Comparison of ENCODE assay signal across 8 mouse cellular contexts in the genomic region with DNA sequence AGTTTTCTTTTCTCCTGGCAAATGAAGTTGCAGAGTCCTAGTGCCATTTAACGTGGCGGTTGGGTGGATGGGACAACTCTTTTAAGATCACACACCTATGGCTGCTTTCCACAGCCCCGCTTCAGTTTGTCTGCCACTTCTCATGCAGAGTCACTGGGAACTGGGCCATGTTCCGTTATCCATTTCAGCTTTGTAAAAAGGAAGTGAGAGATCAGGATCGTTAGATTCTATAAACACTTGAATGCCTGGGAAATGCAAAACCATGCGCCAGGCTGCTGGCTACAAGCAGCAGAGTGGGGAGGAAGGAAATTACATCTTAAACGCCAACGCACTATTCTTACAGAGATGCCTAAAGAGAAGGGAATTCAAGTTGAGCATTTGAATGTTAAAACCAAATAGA.
DNase-seq lines count a peak whose midpoint lies in the region; ATAC-seq and TF ChIP-seq lines count a peak whose summit lies in the region.

No protein-coding gene starts in this region.

- no peak for TF ChIP-seq CTCF in kidney, adult 2 months (conservative IDR thresholded peaks at IDR 0.05; ENCODE audit: insufficient read depth, insufficient read length, low read depth, low read length)

- no peak overlapping the region for H3K4me3 ChIP-seq in hindbrain, embryonic 15.5 days
- H3K4me3 ChIP-seq in hindbrain, embryonic 11.5 days (ENCODE audit: low read depth, low read length), result no peak overlapping the region
- H3K4me3 ChIP-seq in kidney, adult 2 months (ENCODE audit: insufficient read depth, low read depth, low read length), result no peak overlapping the region

- 0 out of 2 replicates have a peak overlapping the region, but pooled peaks have one; percentile 17 for H3K4me2 ChIP-seq in hindbrain, embryonic 15.5 days
- no peak overlapping the region for H3K4me2 ChIP-seq in hindbrain, embryonic 11.5 days (replicated peaks; ENCODE audit: low read depth, low read length)

- 31% methylated on average over 8 of the region's 8 CpGs for WGBS in hindbrain, embryonic 15.5 days
- 55% methylated on average over 8 of the region's 8 CpGs for WGBS in hindbrain, embryonic 11.5 days
- WGBS in kidney, adult 2 months, result 31% methylated on average over 8 of the region's 8 CpGs

- DNase-seq in hindbrain, embryonic 11.5 days (ENCODE audit: low spot score), result no peak
- DNase-seq in cerebellum, postnatal 10 days, result peak; percentile 71 to 78
- peak; percentile 20 to 34 for DNase-seq in lung, postnatal 4 days
- DNase-seq in adrenal gland, postnatal 14 days, result no peak
- no peak for DNase-seq in kidney, adult 2 months
- no peak for DNase-seq in testis, postnatal 14 days (ENCODE audit: low spot score)

- no peaks in the 10 kb centered on the region for H3K36me3 ChIP-seq in hindbrain, embryonic 15.5 days
- H3K36me3 ChIP-seq in hindbrain, embryonic 11.5 days (ENCODE audit: control insufficient read depth, insufficient read depth, low read length), result no peaks in the 10 kb centered on the region
- H3K36me3 ChIP-seq in kidney, adult 2 months (ENCODE audit: control insufficient read depth, insufficient read depth, low read length), result no peaks in the 10 kb centered on the region

- H3K4me1 ChIP-seq in hindbrain, embryonic 15.5 days (replicated peaks), result peaks cover 12% of the 10 kb centered on the region; the same call in 1 of the 2 replicates
- peaks cover 2% of the 10 kb centered on the region; the same call in 1 of the 2 replicates for H3K4me1 ChIP-seq in hindbrain, embryonic 11.5 days (replicated peaks; ENCODE audit: control insufficient read depth, insufficient read depth, low read length)
- no peaks in the 10 kb centered on the region for H3K4me1 ChIP-seq in kidney, adult 2 months (ENCODE audit: control insufficient read depth, insufficient read depth, low read length)

- H3K9ac ChIP-seq in hindbrain, embryonic 15.5 days, result no peak overlapping the region
- no peak overlapping the region for H3K9ac ChIP-seq in hindbrain, embryonic 11.5 days (ENCODE audit: low read depth, low read length)

- no peak for ATAC-seq in hindbrain, embryonic 15.5 days (ENCODE audit: low FRiP score, low read depth)
- ATAC-seq in hindbrain, embryonic 11.5 days (ENCODE audit: low FRiP score), result no peak
- peak; percentile 32; a peak in 2 of 4 replicates for ATAC-seq in hematopoietic stem cell, adult 5-6 weeks (replicated peaks in 1 of 2; ENCODE audit: insufficient read depth in 1 of 2, low FRiP score in 2 of 2, low TSS enrichment in 1 of 2, low read depth in 1 of 2, poor library complexity in 2 of 2, severe bottlenecking in 2 of 2)

- H3K27me3 ChIP-seq in hindbrain, embryonic 15.5 days, result no peaks in the 10 kb centered on the region
- H3K27me3 ChIP-seq in hindbrain, embryonic 11.5 days (ENCODE audit: control insufficient read depth, insufficient read depth, low read length), result no peaks in the 10 kb centered on the region
- H3K27me3 ChIP-seq in kidney, adult 2 months (replicated peaks; ENCODE audit: control insufficient read depth, insufficient read depth, low read length), result no peaks in the 10 kb centered on the region

- no peaks in the 10 kb centered on the region for H3K9me3 ChIP-seq in hindbrain, embryonic 15.5 days
- H3K9me3 ChIP-seq in hindbrain, embryonic 11.5 days (ENCODE audit: control insufficient read depth, low read length), result no peaks in the 10 kb centered on the region

- TF ChIP-seq POLR2A in kidney, adult 2 months (IDR thresholded peaks at IDR 0.05; ENCODE audit: low read depth, low read length), result no peak

- peak overlapping the region; percentile 63 for H3K27ac ChIP-seq in hindbrain, embryonic 15.5 days (replicated peaks)
- H3K27ac ChIP-seq in hindbrain, embryonic 11.5 days (ENCODE audit: low read depth, low read length), result no peak overlapping the region
- H3K27ac ChIP-seq in kidney, adult 2 months (ENCODE audit: insufficient read depth, low read depth, low read length), result no peak overlapping the region

Comparison
In these comparisons a context has a peak if more than half of its experiments do, and no peak if none do; other contexts are left out.
1. ATAC-seq: peak in hematopoietic stem cell, adult 5-6 weeks (2 of 2); none in hindbrain, embryonic 15.5 days (single experiment) and hindbrain, embryonic 11.5 days (single experiment).
2. DNase-seq: peak in cerebellum, postnatal 10 days (2 of 2) and lung, postnatal 4 days (2 of 2); none in hindbrain, embryonic 11.5 days (single experiment), adrenal gland, postnatal 14 days (single experiment), kidney, adult 2 months (single experiment) and testis, postnatal 14 days (single experiment).